Mouse (Mus musculus): ENCODE measurements around the gene Kirrel3. TPM values are rescaled to one million over a fixed set of nuclear protein-coding genes. Genes with fewer than 3 reads are reported as not detected.
A peak's percentile ranks its signal among the peaks of the same experiment; 100 is the strongest.

Kirrel3 gene
- polyA plus RNA-seq, 1 experiment from 2014 or later = 54.0 TPM

DNA sequence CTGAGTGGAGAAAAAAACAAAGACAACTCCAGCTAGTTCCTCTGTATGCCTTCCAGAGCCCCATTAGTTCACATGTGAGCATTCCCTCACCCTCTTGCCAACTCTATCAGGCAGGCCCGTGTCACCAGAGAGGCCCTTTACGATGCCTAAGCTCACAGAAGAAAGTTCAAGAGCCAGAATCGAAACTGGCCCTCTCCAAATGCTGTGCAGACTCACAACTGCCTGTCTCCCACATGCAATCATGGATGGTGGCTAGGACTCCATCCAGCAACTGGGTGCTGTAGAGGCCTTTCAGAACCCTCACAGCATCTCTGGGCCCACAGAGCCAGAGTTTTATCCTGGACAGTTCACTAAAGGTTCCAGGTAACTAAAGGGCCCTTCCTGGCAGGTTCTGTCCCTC is 470.8 kb downstream of the Kirrel3 start:
- no peaks in the 10 kb centered on the region for H3K27me3 ChIP-seq (ENCODE audit: control insufficient read depth, insufficient read depth, low read depth, low read length)
- no peak overlapping the region for H3K4me2 ChIP-seq (ENCODE audit: low read length)
- peaks cover 6% of the 10 kb centered on the region; the same call in 1 of the 2 replicates for H3K4me1 ChIP-seq (ENCODE audit: control insufficient read depth, insufficient read depth, low read length)
- 81% methylated on average over 3 of the region's 3 CpGs for WGBS
- no peaks in the 10 kb centered on the region for H3K9me3 ChIP-seq (replicated peaks; ENCODE audit: control insufficient read depth, low read length, poor library complexity, severe bottlenecking)
- ATAC-seq = no peak
- no peak overlapping the region for H3K27ac ChIP-seq (ENCODE audit: low read length)
- H3K36me3 ChIP-seq (ENCODE audit: control insufficient read depth, insufficient read depth, low read length) = no peaks in the 10 kb centered on the region
- no peak overlapping the region for H3K4me3 ChIP-seq (ENCODE audit: low read depth, low read length)
- H3K9ac ChIP-seq (ENCODE audit: low read depth, low read length) = no peak overlapping the region

DNA sequence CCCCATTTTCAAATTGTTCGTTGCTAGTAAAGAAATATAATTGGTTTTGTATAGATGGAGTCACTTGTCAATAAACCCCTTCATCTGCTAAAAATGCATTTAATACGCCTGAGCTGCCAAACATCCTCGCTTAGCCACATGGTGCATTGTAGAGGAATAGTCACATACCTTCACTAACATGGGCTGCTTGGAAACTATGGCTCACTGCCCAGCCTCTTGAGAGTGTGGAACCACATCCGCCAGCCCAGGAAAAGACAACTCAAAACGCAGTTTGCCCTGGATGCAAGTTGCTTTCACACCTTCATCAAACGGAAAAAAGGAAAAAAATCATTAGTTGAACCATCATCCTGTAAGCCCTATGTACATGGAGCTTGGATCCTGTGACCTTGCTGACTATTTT is 472.0 kb downstream of the Kirrel3 start:
- Histone ChIP-seq H3K4me2 (ENCODE audit: low read length) (no peak overlapping the region), H3K27ac (ENCODE audit: low read length) (no peak overlapping the region), H3K4me1 (ENCODE audit: control insufficient read depth, insufficient read depth, low read length) (peaks cover 4% of the 10 kb centered on the region; the same call in 1 of the 2 replicates), H3K9me3 (replicated peaks; ENCODE audit: control insufficient read depth, low read length, poor library complexity, severe bottlenecking) (no peaks in the 10 kb centered on the region), H3K9ac (ENCODE audit: low read depth, low read length) (no peak overlapping the region), H3K36me3 (ENCODE audit: control insufficient read depth, insufficient read depth, low read length) (no peaks in the 10 kb centered on the region), H3K4me3 (ENCODE audit: low read depth, low read length) (no peak overlapping the region), H3K27me3 (ENCODE audit: control insufficient read depth, insufficient read depth, low read depth, low read length) (no peaks in the 10 kb centered on the region)
- no peak for ATAC-seq
- WGBS = 74% methylated on average over 6 of the region's 6 CpGs

DNA sequence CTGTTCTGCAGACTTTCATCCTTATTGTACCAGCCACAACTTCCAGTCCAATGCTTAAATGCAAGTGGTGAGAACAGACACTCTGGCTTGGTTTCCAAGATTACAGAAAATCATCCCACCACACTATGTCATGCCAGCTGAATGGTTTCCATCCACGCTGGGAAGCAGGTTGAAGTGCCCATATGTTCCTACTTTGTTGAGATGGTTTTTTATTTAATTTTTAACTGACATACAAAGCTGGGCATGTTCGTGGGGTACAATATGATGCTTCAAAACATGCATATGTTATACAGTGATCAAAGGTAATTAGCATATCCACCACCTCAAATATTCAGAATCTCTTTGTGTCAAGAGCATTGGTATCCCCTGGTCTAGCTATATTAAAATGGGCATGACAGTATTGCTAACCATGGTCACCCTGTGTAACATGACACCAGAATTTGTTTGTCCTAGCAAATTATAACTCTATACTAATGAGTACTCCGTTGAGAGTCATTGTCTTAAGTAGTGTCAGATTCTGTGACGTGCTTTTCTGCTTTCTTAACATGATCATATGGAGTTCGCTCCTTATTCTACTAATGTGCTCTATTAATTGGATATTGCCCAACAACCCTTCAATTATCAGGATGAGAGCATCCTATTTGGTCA is 472.6 kb downstream of the Kirrel3 start:
- Histone ChIP-seq H3K9ac (ENCODE audit: low read depth, low read length) (no peak overlapping the region), H3K27ac (ENCODE audit: low read length) (no peak overlapping the region), H3K4me2 (ENCODE audit: low read length) (no peak overlapping the region), H3K4me3 (ENCODE audit: low read depth, low read length) (no peak overlapping the region), H3K27me3 (ENCODE audit: control insufficient read depth, insufficient read depth, low read depth, low read length) (no peaks in the 10 kb centered on the region), H3K4me1 (ENCODE audit: control insufficient read depth, insufficient read depth, low read length) (peaks cover 4% of the 10 kb centered on the region; the same call in 1 of the 2 replicates), H3K9me3 (replicated peaks; ENCODE audit: control insufficient read depth, low read length, poor library complexity, severe bottlenecking) (no peaks in the 10 kb centered on the region), H3K36me3 (ENCODE audit: control insufficient read depth, insufficient read depth, low read length) (no peaks in the 10 kb centered on the region)
- no peak for ATAC-seq
- WGBS = 81% methylated on average over 5 of the region's 5 CpGs

DNA sequence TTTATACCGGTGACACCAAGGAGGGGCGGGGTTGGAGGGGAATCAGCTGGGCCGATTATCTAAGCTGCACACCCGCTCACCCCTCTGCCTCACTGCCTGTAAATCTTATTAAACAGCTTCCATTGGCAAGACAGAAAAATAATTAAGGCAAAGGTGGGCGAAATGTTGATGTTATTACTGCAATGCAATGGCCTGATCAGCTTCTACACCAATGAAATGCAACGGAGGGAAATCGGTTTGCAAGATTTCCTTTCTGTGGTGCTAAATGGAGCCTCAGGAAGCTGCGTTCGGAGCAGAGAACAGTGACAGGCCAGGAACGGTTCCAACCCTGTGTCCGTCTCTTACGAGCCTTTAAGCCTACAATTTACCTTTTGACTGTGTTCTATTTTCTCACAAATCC is 475.0 kb downstream of the Kirrel3 start:
- no peak overlapping the region for H3K4me2 ChIP-seq (ENCODE audit: low read length)
- ATAC-seq = no peak
- 52% methylated on average over 12 of the region's 12 CpGs for WGBS
- H3K9me3 ChIP-seq (replicated peaks; ENCODE audit: control insufficient read depth, low read length, poor library complexity, severe bottlenecking) = no peaks in the 10 kb centered on the region
- peak overlapping the region; percentile 56 for H3K27ac ChIP-seq (ENCODE audit: low read length)
- H3K27me3 ChIP-seq (ENCODE audit: control insufficient read depth, insufficient read depth, low read depth, low read length) = no peaks in the 10 kb centered on the region
- no peak overlapping the region for H3K9ac ChIP-seq (ENCODE audit: low read depth, low read length)
- H3K36me3 ChIP-seq (ENCODE audit: control insufficient read depth, insufficient read depth, low read length) = no peaks in the 10 kb centered on the region
- H3K4me1 ChIP-seq (ENCODE audit: control insufficient read depth, insufficient read depth, low read length) = peaks cover 14% of the 10 kb centered on the region
- H3K4me3 ChIP-seq (ENCODE audit: low read depth, low read length) = no peak overlapping the region

DNA sequence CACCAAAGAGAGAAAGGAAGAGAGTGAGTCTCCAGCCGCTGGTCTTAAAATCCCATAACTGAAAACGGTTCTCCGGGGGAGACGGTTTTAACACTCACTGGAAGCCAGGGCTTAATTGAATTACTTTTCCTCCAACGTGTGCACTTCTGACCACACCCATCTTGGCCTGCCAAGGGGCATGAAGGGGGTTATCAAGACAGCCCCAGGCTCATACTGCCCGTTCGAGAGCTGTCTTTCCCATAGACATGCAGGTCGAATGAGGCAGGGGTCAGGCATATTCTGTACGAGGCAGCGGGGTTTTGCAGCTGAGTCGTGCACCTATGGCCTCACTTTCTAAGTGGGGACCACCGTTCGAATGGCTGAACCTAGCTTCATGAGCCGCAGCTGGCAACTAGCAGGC is 475.5 kb downstream of the Kirrel3 start:
- Histone ChIP-seq H3K27me3 (ENCODE audit: control insufficient read depth, insufficient read depth, low read depth, low read length) (no peaks in the 10 kb centered on the region), H3K4me2 (ENCODE audit: low read length) (no peak overlapping the region), H3K36me3 (ENCODE audit: control insufficient read depth, insufficient read depth, low read length) (no peaks in the 10 kb centered on the region), H3K9me3 (replicated peaks; ENCODE audit: control insufficient read depth, low read length, poor library complexity, severe bottlenecking) (no peaks in the 10 kb centered on the region), H3K9ac (ENCODE audit: low read depth, low read length) (no peak overlapping the region), H3K4me1 (ENCODE audit: control insufficient read depth, insufficient read depth, low read length) (peaks cover 14% of the 10 kb centered on the region), H3K4me3 (ENCODE audit: low read depth, low read length) (no peak overlapping the region), H3K27ac (ENCODE audit: low read length) (peak overlapping the region; percentile 56)
- ATAC-seq = no peak
- whole genome bisulfite sequencing = 65% methylated on average over 14 of the region's 14 CpGs

DNA sequence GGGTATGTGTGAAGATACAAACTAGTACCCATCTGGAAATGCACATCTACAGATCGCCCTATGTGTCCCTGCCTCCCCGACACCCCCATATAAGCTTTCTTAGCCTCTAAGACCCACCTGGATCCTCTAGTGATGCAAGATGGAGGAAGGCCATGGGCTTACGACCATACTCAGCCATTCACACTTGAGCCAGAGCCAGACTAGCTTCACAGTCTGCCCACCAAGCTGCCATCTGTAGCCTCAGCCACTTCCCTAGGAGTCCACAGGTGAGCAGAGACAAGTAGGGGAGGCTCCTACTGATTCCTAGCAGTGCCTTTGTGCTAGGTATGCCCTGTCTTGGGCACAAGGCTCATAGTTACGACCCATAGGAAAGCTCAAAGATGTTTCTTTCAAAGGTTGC is 476.6 kb downstream of the Kirrel3 start:
- Histone ChIP-seq H3K36me3 (ENCODE audit: control insufficient read depth, insufficient read depth, low read length) (no peaks in the 10 kb centered on the region), H3K4me2 (ENCODE audit: low read length) (no peak overlapping the region), H3K27ac (ENCODE audit: low read length) (no peak overlapping the region), H3K9ac (ENCODE audit: low read depth, low read length) (no peak overlapping the region), H3K4me1 (ENCODE audit: control insufficient read depth, insufficient read depth, low read length) (peaks cover 14% of the 10 kb centered on the region), H3K9me3 (replicated peaks; ENCODE audit: control insufficient read depth, low read length, poor library complexity, severe bottlenecking) (no peaks in the 10 kb centered on the region), H3K27me3 (ENCODE audit: control insufficient read depth, insufficient read depth, low read depth, low read length) (no peaks in the 10 kb centered on the region), H3K4me3 (ENCODE audit: low read depth, low read length) (no peak overlapping the region)
- no peak for ATAC-seq
- WGBS = 96% methylated on average over 4 of the region's 4 CpGs

DNA sequence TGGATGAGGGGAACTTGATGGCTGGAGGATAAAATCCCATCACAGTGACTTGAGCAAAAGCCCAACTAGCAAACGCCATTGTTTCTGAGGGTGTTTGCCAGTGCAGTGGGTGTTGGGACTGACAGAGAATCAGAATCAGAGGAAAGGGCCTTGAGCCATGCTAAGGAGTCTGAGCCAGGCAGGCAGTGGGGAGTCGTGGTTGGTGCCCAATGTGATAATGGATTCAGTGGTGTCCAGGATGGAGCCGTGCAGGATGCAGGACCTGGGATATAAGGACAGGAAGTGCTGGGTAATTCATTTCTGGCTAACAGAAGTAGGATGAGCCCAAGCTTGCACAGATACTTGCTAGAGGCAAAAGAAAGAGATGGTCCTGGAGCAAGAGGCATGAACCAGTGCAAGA is 477.9 kb downstream of the Kirrel3 start:
- H3K9ac ChIP-seq (ENCODE audit: low read depth, low read length) = no peak overlapping the region
- H3K27ac ChIP-seq (ENCODE audit: low read length) = no peak overlapping the region
- 72% methylated on average over 3 of the region's 3 CpGs for WGBS

DNA sequence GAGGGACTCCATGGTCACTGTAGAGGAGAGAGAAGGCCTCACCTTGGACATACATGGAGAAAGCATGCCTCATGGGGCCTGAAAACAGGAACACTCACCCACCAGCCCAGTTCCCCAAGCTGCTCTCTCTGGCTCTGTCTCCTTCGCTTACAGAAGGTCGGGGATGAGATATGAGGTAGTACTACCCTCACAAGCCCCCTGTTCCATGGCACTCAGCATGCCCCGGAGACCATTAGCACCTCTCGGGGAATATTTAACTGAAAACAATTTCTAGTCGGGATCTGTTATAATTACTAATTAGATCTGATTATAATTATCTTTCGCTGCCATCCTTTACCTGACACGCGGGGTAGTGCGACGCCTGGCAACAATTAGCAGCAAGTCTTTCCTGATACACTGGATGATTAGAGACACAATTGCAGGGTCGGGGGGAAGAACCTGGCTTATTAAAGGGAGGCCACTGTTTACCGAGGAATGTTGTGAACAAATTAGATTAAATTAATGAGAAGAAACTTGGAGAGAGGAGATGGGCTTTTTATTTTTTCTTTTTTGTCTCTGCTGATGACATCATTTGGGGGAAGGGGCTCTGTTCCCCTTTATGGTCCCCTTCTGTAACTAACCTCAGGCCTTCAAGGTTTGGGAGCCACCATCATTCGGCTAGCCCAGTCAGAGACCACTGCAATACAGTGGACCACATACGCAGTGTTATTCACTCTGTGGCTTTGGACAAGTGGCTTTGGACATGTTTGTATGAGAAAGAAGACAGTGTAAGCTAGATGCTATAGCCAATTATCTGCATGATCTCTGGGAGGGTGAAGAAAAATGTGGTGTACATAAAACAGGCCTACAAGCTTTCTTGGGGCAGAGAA is 478.7 kb downstream of the Kirrel3 start:
- no peaks in the 10 kb centered on the region for H3K27me3 ChIP-seq (ENCODE audit: control insufficient read depth, insufficient read depth, low read depth, low read length)
- no peaks in the 10 kb centered on the region for H3K36me3 ChIP-seq (ENCODE audit: control insufficient read depth, insufficient read depth, low read length)
- no peak overlapping the region for H3K9ac ChIP-seq (ENCODE audit: low read depth, low read length)
- no peak for ATAC-seq
- no peak overlapping the region for H3K27ac ChIP-seq (ENCODE audit: low read length)
- H3K4me2 ChIP-seq (ENCODE audit: low read length) = no peak overlapping the region
- H3K4me3 ChIP-seq (ENCODE audit: low read depth, low read length) = no peak overlapping the region
- no peaks in the 10 kb centered on the region for H3K9me3 ChIP-seq (replicated peaks; ENCODE audit: control insufficient read depth, low read length, poor library complexity, severe bottlenecking)
- 61% methylated on average over 14 of the region's 14 CpGs for WGBS
- peaks cover 14% of the 10 kb centered on the region for H3K4me1 ChIP-seq (ENCODE audit: control insufficient read depth, insufficient read depth, low read length)

More for the DNA sequence above, 477.9 kb downstream of the Kirrel3 start:
- H3K9me3 ChIP-seq (replicated peaks; ENCODE audit: control insufficient read depth, low read length, poor library complexity, severe bottlenecking) = no peaks in the 10 kb centered on the region
- no peak for ATAC-seq
- no peak overlapping the region for H3K4me3 ChIP-seq (ENCODE audit: low read depth, low read length)
- peaks cover 14% of the 10 kb centered on the region for H3K4me1 ChIP-seq (ENCODE audit: control insufficient read depth, insufficient read depth, low read length)
- H3K36me3 ChIP-seq (ENCODE audit: control insufficient read depth, insufficient read depth, low read length) = no peaks in the 10 kb centered on the region
- H3K27me3 ChIP-seq (ENCODE audit: control insufficient read depth, insufficient read depth, low read depth, low read length) = no peaks in the 10 kb centered on the region
- no peak overlapping the region for H3K4me2 ChIP-seq (ENCODE audit: low read length)

DNA sequence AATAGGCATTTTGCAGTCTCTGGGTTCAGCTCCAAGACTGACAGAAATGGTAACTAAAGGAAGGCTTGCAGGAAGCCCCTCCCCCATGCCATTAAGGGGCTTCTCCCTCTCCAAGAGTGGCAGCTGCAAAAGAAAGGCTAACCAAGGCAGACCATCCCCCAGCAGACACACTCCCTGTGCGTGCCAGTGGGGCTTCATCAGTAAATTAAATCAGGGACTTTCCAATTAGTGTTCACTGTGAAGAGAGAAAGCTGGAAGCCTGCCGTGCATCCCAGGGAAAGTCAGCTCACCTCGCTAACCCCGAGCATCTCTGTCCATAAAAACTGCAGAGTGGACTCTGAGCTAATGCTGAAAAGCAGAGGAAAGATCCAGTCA is 479.3 kb downstream of the Kirrel3 start:
- Histone ChIP-seq H3K4me1 (ENCODE audit: control insufficient read depth, insufficient read depth, low read length) (peaks cover 14% of the 10 kb centered on the region), H3K9me3 (replicated peaks; ENCODE audit: control insufficient read depth, low read length, poor library complexity, severe bottlenecking) (no peaks in the 10 kb centered on the region), H3K27me3 (ENCODE audit: control insufficient read depth, insufficient read depth, low read depth, low read length) (no peaks in the 10 kb centered on the region), H3K9ac (ENCODE audit: low read depth, low read length) (no peak overlapping the region), H3K27ac (ENCODE audit: low read length) (no peak overlapping the region), H3K4me3 (ENCODE audit: low read depth, low read length) (no peak overlapping the region), H3K4me2 (ENCODE audit: low read length) (no peak overlapping the region), H3K36me3 (ENCODE audit: control insufficient read depth, insufficient read depth, low read length) (no peaks in the 10 kb centered on the region)
- ATAC-seq = peak; percentile 61
- 6% methylated on average over 4 of the region's 4 CpGs for WGBS

Measured in midbrain, embryonic 16.5 days (tissue).